Mouse (Mus musculus) megakaryocyte, embryonic 14.5 days (primary cell): Measurements from ENCODE around the gene Angptl6. TPM values are rescaled to one million over a fixed set of nuclear protein-coding genes. Genes with fewer than 3 reads are reported as not detected.

Source experiments
- H3K27me3 ChIP-seq: replicated peaks from 2 replicates; pipeline ENCODE3; 2012; ENCODE audit warnings: inconsistent platforms
- H3K36me3 ChIP-seq: replicated peaks from 2 replicates; pipeline ENCODE3; 2012; ENCODE audit warnings: low read length, inconsistent platforms, mixed read lengths
- H3K4me1 ChIP-seq: 2 replicates; pipeline ENCODE4 v1.6.1; 2012; ENCODE audit warnings: inconsistent platforms
- H3K4me3 ChIP-seq: replicated peaks from 2 replicates; pipeline ENCODE3; 2012; ENCODE audit warnings: moderate library complexity, mild to moderate bottlenecking, inconsistent platforms
- H3K9me3 ChIP-seq: 2 replicates; pipeline ENCODE4 v1.6.1; 2012; ENCODE audit warnings: inconsistent platforms
- FLI1 ChIP-seq: IDR thresholded peaks from 2 replicates; pipeline ENCODE4 v1.6.1; 2012; ENCODE audit warnings: low read length, inconsistent platforms, mixed read lengths
- GATA1 ChIP-seq: IDR thresholded peaks from 3 replicates; pipeline ENCODE4 v1.6.1; 2012; ENCODE audit warnings: mixed read lengths, low read length, inconsistent platforms, borderline replicate concordance
- polyA plus RNA-seq: library from polyadenylated mRNA; stranded (reverse); fragments of >175 nt; gene quantifications from 2 replicates; pipeline ENCODE4 v1.2.3, GENCODE M21; 2012; ENCODE audit warnings: low replicate concordance; ENCODE audit not compliant: insufficient read depth

Angptl6 gene
- 4.7 and 5.1 TPM in 2 replicates for polyA plus RNA-seq

- peak within 1 kb of the TSS; percentile 94 for H3K4me3 ChIP-seq
- no peak for TF ChIP-seq FLI1
- peaks cover 37% of the 10 kb centered on the region for H3K4me1 ChIP-seq
- no peaks in the 10 kb centered on the region for H3K27me3 ChIP-seq
- H3K36me3 ChIP-seq: peaks cover 15% of the 10 kb centered on the region
- H3K9me3 ChIP-seq: peaks cover 2% of the 10 kb centered on the region
These were observed at the start of gene Angptl6 for GRCm38 (mm10) chr9:20879097-20879792. Gene Angptl6 (minus strand): TSS chr9:20879727.

- TF ChIP-seq GATA1 (no peak), FLI1 (no peak)
- Histone ChIP-seq H3K4me3 (no peak overlapping the region), H3K9me3 (no peaks in the 10 kb centered on the region), H3K27me3 (no peaks in the 10 kb centered on the region), H3K4me1 (peaks cover 20% of the 10 kb centered on the region), H3K36me3 (peaks cover 100% of the 10 kb centered on the region)
These were observed 43.7 kb upstream of the Angptl6 start for GRCm38 (mm10) chr9:20923258-20923657.

- no peaks in the 10 kb centered on the region for H3K9me3 ChIP-seq
- no peak for TF ChIP-seq GATA1
- no peak for TF ChIP-seq FLI1
- H3K36me3 ChIP-seq: peaks cover 100% of the 10 kb centered on the region
- H3K4me3 ChIP-seq: no peak overlapping the region
- H3K27me3 ChIP-seq: no peaks in the 10 kb centered on the region
- H3K4me1 ChIP-seq: peaks cover 3% of the 10 kb centered on the region
These were observed 36.6 kb upstream of the Angptl6 start for GRCm38 (mm10) chr9:20916160-20916559.

GRCm38 (mm10) chr9:20909948-20910347 lies 30.4 kb upstream of the Angptl6 start:
- Histone ChIP-seq H3K9me3 (no peaks in the 10 kb centered on the region), H3K4me1 (peaks cover 3% of the 10 kb centered on the region), H3K27me3 (no peaks in the 10 kb centered on the region), H3K4me3 (no peak overlapping the region), H3K36me3 (peaks cover 100% of the 10 kb centered on the region)
- TF ChIP-seq GATA1 (no peak), FLI1 (no peak)

GRCm38 (mm10) chr9:20902174-20902491 lies 22.6 kb upstream of the Angptl6 start:
- Histone ChIP-seq H3K9me3 (no peaks in the 10 kb centered on the region), H3K4me1 (peaks cover 40% of the 10 kb centered on the region), H3K36me3 (peaks cover 33% of the 10 kb centered on the region), H3K4me3 (peak overlapping the region; percentile 85), H3K27me3 (no peaks in the 10 kb centered on the region)
- no peak for TF ChIP-seq GATA1
- TF ChIP-seq FLI1: no peak

- Histone ChIP-seq H3K9me3 (no peaks in the 10 kb centered on the region), H3K27me3 (no peaks in the 10 kb centered on the region), H3K4me3 (peak overlapping the region; percentile 85), H3K36me3 (peaks cover 33% of the 10 kb centered on the region), H3K4me1 (peaks cover 45% of the 10 kb centered on the region)
- TF ChIP-seq GATA1 (no peak), FLI1 (no peak)
These were observed 22.1 kb upstream of the Angptl6 start for GRCm38 (mm10) chr9:20901466-20902173.

- H3K27me3 ChIP-seq: no peaks in the 10 kb centered on the region
- peak within 1 kb of the TSS; percentile 98 for H3K4me3 ChIP-seq
- peaks cover 63% of the 10 kb centered on the region for H3K4me1 ChIP-seq
- peaks cover 38% of the 10 kb centered on the region for H3K36me3 ChIP-seq
- TF ChIP-seq GATA1 (no peak), FLI1 (peak; percentile 93)
- no peaks in the 10 kb centered on the region for H3K9me3 ChIP-seq
These were observed 19.1 kb upstream of the Angptl6 start, which contains the start of gene Eif3g for GRCm38 (mm10) chr9:20898511-20899073. Gene Eif3g (minus strand): TSS chr9:20898623.

GRCm38 (mm10) chr9:20897736-20898510 lies 18.4 kb upstream of the Angptl6 start:
- Histone ChIP-seq H3K27me3 (no peaks in the 10 kb centered on the region), H3K9me3 (no peaks in the 10 kb centered on the region), H3K4me1 (peaks cover 68% of the 10 kb centered on the region), H3K36me3 (peaks cover 42% of the 10 kb centered on the region), H3K4me3 (peak overlapping the region; percentile 98)
- TF ChIP-seq FLI1 (no peak), GATA1 (no peak)

- H3K4me1 ChIP-seq: peaks cover 75% of the 10 kb centered on the region
- H3K36me3 ChIP-seq: peaks cover 68% of the 10 kb centered on the region
- H3K9me3 ChIP-seq: no peaks in the 10 kb centered on the region
- H3K4me3 ChIP-seq: no peak overlapping the region
- no peaks in the 10 kb centered on the region for H3K27me3 ChIP-seq
- no peak for TF ChIP-seq FLI1
- no peak for TF ChIP-seq GATA1
These were observed 15.9 kb upstream of the Angptl6 start for GRCm38 (mm10) chr9:20895382-20895781.

GRCm38 (mm10) chr9:20894629-20895028 lies 15.1 kb upstream of the Angptl6 start:
- Histone ChIP-seq H3K4me1 (peaks cover 82% of the 10 kb centered on the region), H3K27me3 (no peaks in the 10 kb centered on the region), H3K36me3 (peaks cover 75% of the 10 kb centered on the region), H3K4me3 (no peak overlapping the region), H3K9me3 (no peaks in the 10 kb centered on the region)
- TF ChIP-seq FLI1 (no peak), GATA1 (no peak)
